Mouse (Mus musculus) gastrocnemius, postnatal 4 days (tissue): ENCODE data around the gene Dupd1. TPM values are rescaled to one million over a fixed set of nuclear protein-coding genes. Genes with fewer than 3 reads are reported as not detected.
"Not testable (repeated sequence)": the region's sequence is repeated elsewhere in the genome, so short reads cannot be mapped to it uniquely, and the experiment has no call there.

Experiments
- DNase-seq, 2 experiments: peaks; one replicate each; pipeline ENCODE4 v3.0.0; 2021 to 2022; ENCODE audit warnings: low spot score in 2 of 2, mixed read lengths in 2 of 2
- total RNA-seq, 2 experiments: library from RNA; stranded (reverse); gene quantifications; 2 replicates each; pipeline ENCODE4 v1.2.3; 2021

Gene Dupd1
- total RNA-seq, 2 experiments from 2014 or later: 21.4 to 27.1 TPM

DNA sequence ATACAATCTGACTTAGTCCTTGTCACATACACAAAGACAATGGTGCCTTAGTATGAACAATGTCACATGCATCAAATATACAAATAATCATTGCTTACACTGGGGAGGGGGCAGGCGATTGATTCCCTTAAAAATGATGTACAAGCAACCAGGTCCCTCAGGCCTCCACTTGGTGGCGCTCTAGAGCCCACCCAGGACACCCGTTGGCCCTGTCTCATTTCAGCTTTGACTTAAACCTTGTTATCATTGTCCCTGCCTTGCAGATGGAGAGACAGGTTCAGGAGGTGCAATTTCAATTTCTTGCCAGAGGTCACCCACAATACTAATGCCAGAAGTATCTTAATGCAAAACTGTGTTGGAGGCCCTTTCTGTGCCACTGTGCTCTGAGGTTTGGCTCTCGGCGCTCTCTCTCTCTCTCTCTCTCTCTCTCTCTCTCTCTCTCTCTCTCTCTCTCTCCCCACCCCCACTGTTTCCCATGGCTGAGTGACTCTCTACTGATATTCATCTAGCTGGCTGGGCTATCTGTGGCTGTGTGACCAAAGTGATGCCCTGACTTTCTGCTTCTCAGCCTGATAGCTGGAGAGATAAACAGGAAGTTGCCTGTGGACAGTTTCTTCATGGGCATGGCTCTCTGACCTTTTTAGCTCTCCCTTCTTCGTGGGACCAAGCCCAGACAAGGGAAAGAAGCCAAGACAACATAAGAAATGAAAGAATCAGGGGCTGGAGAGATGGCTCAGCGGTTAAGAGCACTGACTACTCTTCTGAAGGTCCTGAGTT is 35.7 kb downstream of the Dupd1 start:
- peak in 1 of 2 experiments; percentile 53 for DNase-seq

GRCm38 (mm10) chr14:21676223-21676622 is 38.2 kb downstream of the Dupd1 start:
- DNase-seq: no peak

DNA sequence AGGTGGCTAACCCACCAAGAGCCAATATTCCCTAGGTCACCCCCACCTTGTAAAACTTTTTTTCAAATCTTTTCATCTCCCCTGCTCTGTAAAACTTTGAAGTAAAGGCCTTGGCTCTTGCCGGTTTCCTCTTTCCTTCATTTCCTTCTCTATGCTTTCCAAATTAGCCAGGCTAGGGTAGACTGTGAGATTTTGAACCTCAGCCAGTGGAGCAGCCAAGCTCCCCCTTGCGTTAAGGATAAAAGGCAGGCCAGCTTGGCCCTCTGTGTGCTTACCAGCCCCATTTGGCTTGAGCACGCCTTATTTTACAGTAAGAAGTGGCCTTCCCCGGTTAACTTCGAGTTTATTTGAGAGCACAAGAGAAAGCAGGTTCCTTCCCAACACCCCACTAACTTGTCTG is 39.9 kb downstream of the Dupd1 start:
- no peak for DNase-seq

DNA sequence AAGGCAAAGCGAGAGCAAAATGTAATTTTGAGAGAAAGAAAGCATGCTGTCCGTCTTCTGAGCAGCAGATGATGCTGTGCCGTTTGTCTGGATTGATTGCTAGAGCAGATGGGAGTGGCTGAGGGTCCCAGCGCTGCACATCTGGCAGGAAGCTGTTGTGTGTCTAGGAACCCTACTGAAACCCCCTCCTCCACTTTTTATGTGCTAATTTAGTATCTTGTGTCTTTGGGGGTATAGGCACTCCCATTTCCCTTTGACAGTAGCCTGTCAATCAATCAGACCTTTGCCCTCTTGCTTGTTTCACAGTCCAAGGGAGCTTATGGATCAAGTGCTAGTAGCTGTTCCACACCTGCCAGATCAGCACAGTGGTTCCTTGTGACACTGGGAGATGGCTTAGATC is 41.3 kb downstream of the Dupd1 start:
- no peak for DNase-seq

DNA sequence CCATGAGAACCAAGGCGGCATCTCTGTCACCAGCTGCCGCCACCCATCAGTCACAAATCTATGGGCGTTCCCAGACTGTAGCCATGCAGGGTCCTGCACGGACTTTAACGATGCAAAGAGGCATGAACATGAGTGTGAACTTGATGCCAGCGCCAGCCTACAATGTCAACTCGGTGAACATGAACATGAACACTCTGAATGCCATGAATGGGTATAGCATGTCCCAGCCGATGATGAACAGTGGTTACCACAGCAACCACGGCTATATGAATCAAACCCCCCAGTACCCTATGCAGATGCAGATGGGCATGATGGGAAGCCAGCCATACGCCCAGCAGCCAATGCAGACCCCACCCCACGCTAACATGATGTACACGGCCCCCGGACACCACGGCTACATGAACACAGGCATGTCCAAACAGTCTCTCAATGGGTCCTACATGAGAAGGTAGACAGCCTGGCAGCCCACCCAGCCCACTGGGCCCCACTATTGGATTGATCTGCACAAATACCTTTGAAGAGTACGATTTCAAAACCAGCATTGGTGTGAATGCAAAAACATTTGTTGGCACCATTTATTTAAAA is 43.9 kb downstream of the Dupd1 start:
- DNase-seq: not testable (repeated sequence)

DNA sequence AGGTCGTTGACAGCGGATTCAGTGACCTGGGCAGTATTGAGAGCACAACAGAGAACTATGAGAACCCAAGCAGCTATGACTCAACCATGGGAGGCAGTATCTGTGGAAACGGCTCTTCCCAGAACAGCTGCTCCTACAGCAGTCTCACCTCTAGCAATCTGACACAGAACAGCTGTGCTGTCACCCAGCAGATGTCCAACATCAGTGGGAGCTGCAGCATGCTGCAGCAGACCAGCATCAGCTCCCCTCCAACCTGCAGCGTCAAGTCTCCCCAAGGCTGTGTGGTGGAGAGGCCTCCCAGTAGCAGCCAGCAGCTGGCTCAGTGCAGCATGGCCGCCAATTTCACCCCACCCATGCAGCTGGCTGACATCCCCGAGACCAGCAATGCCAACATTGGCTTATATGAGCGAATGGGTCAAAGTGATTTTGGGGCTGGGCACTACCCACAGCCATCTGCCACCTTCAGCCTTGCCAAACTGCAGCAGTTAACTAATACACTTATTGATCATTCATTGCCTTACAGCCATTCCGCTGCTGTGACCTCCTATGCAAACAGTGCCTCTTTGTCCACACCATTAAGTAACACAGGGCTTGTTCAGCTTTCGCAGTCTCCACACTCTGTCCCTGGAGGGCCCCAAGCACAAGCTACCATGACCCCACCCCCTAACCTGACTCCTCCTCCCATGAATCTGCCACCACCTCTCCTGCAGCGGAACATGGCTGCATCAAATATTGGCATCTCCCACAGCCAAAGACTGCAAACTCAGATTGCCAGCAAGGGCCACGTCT is 44.5 kb downstream of the Dupd1 start:
- DNase-seq: no peak

DNA sequence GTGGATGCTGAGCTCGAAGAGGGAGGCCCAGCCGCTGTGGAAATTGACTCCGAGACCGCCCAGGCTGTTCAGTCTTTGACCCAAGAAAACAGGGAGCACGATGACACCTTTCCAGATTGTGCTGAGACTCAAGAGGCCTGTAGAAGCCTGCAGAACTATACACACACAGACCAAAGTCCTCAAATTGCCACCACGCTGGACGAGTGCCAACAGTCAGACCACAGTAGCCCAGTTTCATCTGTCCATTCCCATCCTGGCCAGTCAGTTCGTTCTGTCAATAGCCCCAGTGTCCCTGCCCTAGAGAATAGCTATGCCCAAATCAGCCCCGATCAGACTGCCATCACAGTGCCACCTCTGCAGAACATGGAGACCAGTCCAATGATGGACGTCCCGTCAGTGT is 45.2 kb downstream of the Dupd1 start:
- no peak for DNase-seq

GRCm38 (mm10) chr14:21662465-21663142 is 51.8 kb downstream of the Dupd1 start:
- DNase-seq: no peak

DNA sequence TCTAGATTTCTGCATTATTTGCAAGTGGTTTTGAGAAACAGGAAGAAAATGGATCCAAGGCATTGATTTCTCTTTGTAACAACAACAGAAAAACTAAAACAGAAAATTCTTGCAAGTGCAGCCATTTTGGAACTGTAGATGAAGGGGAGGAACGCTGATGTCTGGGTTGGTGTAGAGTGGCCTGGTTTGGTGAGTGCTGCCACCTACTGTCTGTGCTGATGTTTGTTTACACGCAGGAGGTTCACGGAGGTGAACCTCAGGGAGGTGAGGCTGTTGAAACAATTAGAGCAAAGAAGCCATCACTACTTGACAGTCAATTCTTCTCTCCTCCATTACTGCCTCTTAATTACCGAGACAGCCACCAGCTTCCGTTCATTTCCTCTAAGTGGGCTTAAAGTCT is 54.7 kb downstream of the Dupd1 start:
- peak in 1 of 2 experiments; percentile 68 for DNase-seq

GRCm38 (mm10) chr14:21659155-21659554 is 55.2 kb downstream of the Dupd1 start:
- DNase-seq: no peak

DNA sequence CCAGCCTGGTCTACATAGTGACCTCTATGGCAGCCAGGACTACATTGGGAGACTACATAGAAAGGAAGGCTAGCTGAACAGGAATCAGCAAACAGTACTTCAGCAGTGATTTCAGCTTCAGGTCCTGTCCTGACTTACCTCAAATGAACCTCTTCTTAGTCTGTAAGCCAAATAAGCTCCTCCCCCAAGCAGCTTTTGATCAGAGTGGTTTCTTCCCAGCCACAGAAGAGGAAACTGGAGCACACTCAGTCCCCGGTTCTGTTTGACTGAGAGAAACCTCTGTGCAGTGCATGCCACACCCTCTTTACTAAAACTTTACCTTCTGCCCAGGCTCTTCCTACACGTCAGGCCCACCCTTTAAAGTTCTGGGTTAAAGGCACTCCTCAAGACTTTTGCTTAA is 60.6 kb downstream of the Dupd1 start:
- no peak for DNase-seq

GRCm38 (mm10) chr14:21640806-21641435 is 73.5 kb downstream of the Dupd1 start:
- no peak for DNase-seq

- no peak for DNase-seq
Observed at GRCm38 (mm10) chr14:21636548-21636947, 77.8 kb downstream of the Dupd1 start.

GRCm38 (mm10) chr14:21631665-21632200 is 82.6 kb downstream of the Dupd1 start:
- peak in 1 of 2 experiments; percentile 43 for DNase-seq

Other genes starting within 250 kb of the Dupd1 start
- gene Kat6b, start 233.1 kb downstream of the Dupd1 start, total RNA-seq: 10 to 100 TPM; 40.7 to 42.3 TPM
- 10 to 100 TPM; 22.4 to 22.8 TPM for gene Samd8, start 36.0 kb upstream of the Dupd1 start, total RNA-seq
- 10 to 100 TPM; 15.0 to 15.6 TPM for gene Dusp13, start 36.6 kb upstream of the Dupd1 start, total RNA-seq
- 100 to 1,000 TPM; 266 to 297 TPM for gene Vdac2, start 110.7 kb upstream of the Dupd1 start, total RNA-seq
- gene Comtd1, start 134.4 kb upstream of the Dupd1 start, total RNA-seq: 10 to 100 TPM; 10.3 to 13.9 TPM